Mouse (Mus musculus) heart, postnatal 25 days (tissue): ENCODE data around the gene Cep295. TPM values are rescaled to one million over a fixed set of nuclear protein-coding genes. Genes with fewer than 3 reads are reported as not detected.

Experiments
- DNase-seq: peaks from one replicate; pipeline ENCODE4 v3.0.0; 2022; ENCODE audit warnings: low spot score
- intact Hi-C: fragments of 180-260 bp; cut with DNase I; formaldehyde crosslinking; loops from one replicate; pipeline ENCODE4 v1.15.1; 2025
- microRNA-seq: library from miRNA; unstranded; fragments of <30 nt; microRNA quantifications from one replicate; pipeline ENCODE4 v1.2.0, GENCODE M21; 2022
- total RNA-seq, 2 experiments: library from RNA; stranded (reverse); gene quantifications; 2 replicates each; pipeline ENCODE4 v1.2.3; 2021

Cep295 gene
- total RNA-seq, 2 experiments from 2014 or later: 5.6 to 7.2 TPM

- DNase-seq: no peak
- intact Hi-C loops: loop anchor here (5.0 to 10.0 kb wide), 2 partner anchors 33 to 769 kb away; partner anchors contain the start of genes 4931406C07Rik, Cwc15, Kdm4d and Taf1d
These were observed 83.6 kb downstream of the Cep295 start for GRCm38 (mm10) chr9:15273981-15274380.

Small RNA genes lying within 50 kb of the gene (microRNA-seq; reads per million reads assigned to microRNA genes)
- gene Gm49349 (not detected), gene mmu-mir-7650 (not detected)

Other genes with a start within 250 kb of the Cep295 start
- gene Hephl1, start 245.7 kb downstream of the Cep295 start, total RNA-seq: under 1 TPM; 0.08 to 0.11 TPM
- gene Vstm5, start 118.7 kb downstream of the Cep295 start, total RNA-seq: under 1 TPM; 0.21 to 0.59 TPM
- 10 to 100 TPM; 15.1 to 15.7 TPM for gene Med17, start 77.9 kb downstream of the Cep295 start, total RNA-seq
- 10 to 100 TPM; 28.0 to 32.3 TPM for gene Taf1d, start 51.6 kb downstream of the Cep295 start, total RNA-seq
- 1 to 10 TPM; 4.6 to 5.6 TPM for gene 4931406C07Rik, start 51.3 kb downstream of the Cep295 start, total RNA-seq
- gene Smco4, start 135.6 kb upstream of the Cep295 start, total RNA-seq: 10 to 100 TPM; 22.4 to 23.1 TPM